Mouse (Mus musculus): Measurements from ENCODE around the gene Pla2g15.
A peak's percentile ranks its signal among the peaks of the same experiment; 100 is the strongest.

Gene Pla2g15

GRCm38 (mm10) chr8:106135672-106136071, 14.5 kb upstream of the Pla2g15 start:
- DNase-seq (ENCODE audit: low spot score): no peak

GRCm38 (mm10) chr8:106136156-106137130, 13.8 kb upstream of the Pla2g15 start, which contains the start of gene Esrp2:
Gene Esrp2, minus strand, starts transcription at chr8:106136974.
- no peak for DNase-seq (ENCODE audit: low spot score)

- DNase-seq (ENCODE audit: low spot score): no peak
Measured at GRCm38 (mm10) chr8:106137218-106137905, 12.8 kb upstream of the Pla2g15 start.

- DNase-seq (ENCODE audit: low spot score): no peak
Measured at GRCm38 (mm10) chr8:106137906-106138477, 12.2 kb upstream of the Pla2g15 start.

GRCm38 (mm10) chr8:106138616-106139015, 11.6 kb upstream of the Pla2g15 start:
- DNase-seq (ENCODE audit: low spot score): no peak

GRCm38 (mm10) chr8:106140191-106140590, 10.0 kb upstream of the Pla2g15 start:
- no peak for DNase-seq (ENCODE audit: low spot score)

- peak; percentile 79 for DNase-seq (ENCODE audit: low spot score)
Measured at GRCm38 (mm10) chr8:106140769-106141168, 9.4 kb upstream of the Pla2g15 start.

GRCm38 (mm10) chr8:106145331-106145730, 4.9 kb upstream of the Pla2g15 start:
- no peak for DNase-seq (ENCODE audit: low spot score)

- DNase-seq (ENCODE audit: low spot score): no peak
Measured at GRCm38 (mm10) chr8:106146014-106146413, 4.2 kb upstream of the Pla2g15 start.

- DNase-seq (ENCODE audit: low spot score): no peak
Measured at GRCm38 (mm10) chr8:106147868-106148565, 2.2 kb upstream of the Pla2g15 start.

- no peak for DNase-seq (ENCODE audit: low spot score)
Measured at GRCm38 (mm10) chr8:106149025-106149424, 1.2 kb upstream of the Pla2g15 start.

GRCm38 (mm10) chr8:106150653-106151000, 428 bp downstream of the Pla2g15 start:
- DNase-seq (ENCODE audit: low spot score): no peak

- DNase-seq (ENCODE audit: low spot score): no peak
Measured at GRCm38 (mm10) chr8:106151041-106151440, 842 bp downstream of the Pla2g15 start.

GRCm38 (mm10) chr8:106152876-106153275, 2.7 kb downstream of the Pla2g15 start:
- DNase-seq (ENCODE audit: low spot score): no peak

- no peak for DNase-seq (ENCODE audit: low spot score)
Measured at GRCm38 (mm10) chr8:106157419-106157818, 7.2 kb downstream of the Pla2g15 start.

- no peak for DNase-seq (ENCODE audit: low spot score)
Measured at GRCm38 (mm10) chr8:106158381-106158780, 8.2 kb downstream of the Pla2g15 start.

- no peak for DNase-seq (ENCODE audit: low spot score)
Measured at GRCm38 (mm10) chr8:106159876-106160275, 9.7 kb downstream of the Pla2g15 start.

GRCm38 (mm10) chr8:106163251-106163650, 13.1 kb downstream of the Pla2g15 start:
- no peak for DNase-seq (ENCODE audit: low spot score)

GRCm38 (mm10) chr8:106165460-106165859, 15.3 kb downstream of the Pla2g15 start:
- DNase-seq (ENCODE audit: low spot score): peak; percentile 85

GRCm38 (mm10) chr8:106168356-106169016, 18.3 kb downstream of the Pla2g15 start, which contains the start of gene Slc7a6:
Gene Slc7a6, plus strand, starts transcription at chr8:106168857.
- DNase-seq (ENCODE audit: low spot score): peak; percentile 64

Measured in layer of hippocampus, adult 9-10 months (tissue).